Mouse (Mus musculus) stomach, postnatal 0 days (tissue): Measurements from ENCODE around the gene Zfp148.

Experiments used
- CTCF ChIP-seq: IDR thresholded peaks from 2 replicates; pipeline ENCODE4 v1.5.1; 2016; ENCODE audit warnings: antibody characterized with exemption, low read depth, mild to moderate bottlenecking, moderate library complexity
- EP300 ChIP-seq: optimal IDR thresholded peaks from 2 replicates; pipeline ENCODE3; 2016; ENCODE audit warnings: antibody characterized with exemption

GRCm38 (mm10) chr16:33522516-33522915 lies 141.9 kb downstream of the Zfp148 start:
- TF ChIP-seq EP300 (no peak), CTCF (no peak; the same call in 1 of the 2 replicates)
